Mouse (Mus musculus): ENCODE data around the gene Mrpl22. TPM values are rescaled to one million over a fixed set of nuclear protein-coding genes. Genes with fewer than 3 reads are reported as not detected.
"Not testable (repeated sequence)": the region's sequence is repeated elsewhere in the genome, so short reads cannot be mapped to it uniquely, and the experiment has no call there.

Gene Mrpl22
- total RNA-seq, 2 experiments from 2014 or later: 46.2 to 50.7 TPM

DNA sequence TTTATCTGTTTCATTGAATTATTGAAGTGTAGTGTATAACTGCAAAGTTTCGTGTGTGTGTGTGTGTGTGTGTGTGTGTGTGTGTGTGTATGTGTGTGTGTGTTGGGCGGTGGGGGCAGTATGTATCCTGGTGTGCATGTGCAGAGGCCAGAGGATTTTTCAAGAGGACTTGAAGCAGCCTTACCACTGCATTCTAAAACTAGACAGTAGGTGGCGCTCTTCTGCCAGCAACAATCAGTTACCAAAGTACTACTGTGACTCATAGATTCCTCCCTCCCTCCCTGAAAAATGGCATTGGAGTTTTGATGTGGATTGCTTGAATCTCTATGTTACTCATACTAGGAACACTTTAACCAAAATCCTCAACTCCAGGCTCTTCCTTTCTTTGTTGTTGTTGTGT lies 8.1 kb downstream of the Mrpl22 start:
- intact Hi-C loops (cut with DNase I): loop anchor here (1.0 to 5.0 kb wide), 2 partner anchors 46 to 123 kb away; no protein-coding TSS in a partner anchor
- peak; percentile 20 for DNase-seq (ENCODE audit: low spot score)

DNA sequence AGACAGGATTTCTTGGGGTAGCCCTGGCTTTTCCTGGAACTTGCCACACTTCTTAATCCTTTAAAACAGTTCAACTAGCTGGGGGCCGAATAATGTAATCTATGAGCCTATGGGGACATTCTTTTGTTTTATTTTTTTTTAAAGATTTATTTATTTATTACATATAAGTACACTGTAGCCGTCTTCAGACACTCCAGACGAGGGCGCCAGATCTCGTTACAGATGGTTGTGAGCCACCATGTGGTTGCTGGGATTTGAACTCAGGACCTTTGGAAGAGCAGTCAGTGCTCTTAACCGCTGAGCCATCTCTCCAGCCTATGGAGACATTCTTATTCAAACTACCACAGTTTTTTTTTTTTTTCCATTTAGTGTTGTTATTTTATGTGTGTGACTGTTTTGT lies 8.5 kb downstream of the Mrpl22 start:
- intact Hi-C loops (cut with DNase I): loop anchor here (1.0 to 5.0 kb wide), 2 partner anchors 45 to 122 kb away; no protein-coding TSS in a partner anchor
- not testable (repeated sequence) for DNase-seq (ENCODE audit: low spot score)

DNA sequence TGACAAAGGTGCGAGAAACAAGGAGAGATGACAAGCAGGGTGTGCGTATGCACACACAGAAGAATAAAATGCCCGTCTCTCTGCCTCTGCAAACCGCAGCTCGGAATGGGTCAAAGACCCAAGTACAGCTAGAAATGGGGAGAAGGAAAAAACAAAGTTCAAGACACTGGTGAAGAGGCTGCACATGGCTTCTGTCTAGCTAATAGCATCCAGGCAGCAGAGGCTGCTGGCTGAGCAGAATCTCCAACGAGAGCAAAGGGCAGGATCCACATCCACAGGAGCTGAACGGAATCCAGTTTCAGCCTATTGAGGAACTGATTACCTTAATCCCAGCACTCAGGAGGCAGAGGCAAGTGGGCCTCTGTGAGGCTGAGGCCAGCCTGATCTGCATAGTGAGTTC lies 9.3 kb downstream of the Mrpl22 start:
- intact Hi-C loops (cut with DNase I): no loop called here
- no peak for DNase-seq (ENCODE audit: low spot score)

DNA sequence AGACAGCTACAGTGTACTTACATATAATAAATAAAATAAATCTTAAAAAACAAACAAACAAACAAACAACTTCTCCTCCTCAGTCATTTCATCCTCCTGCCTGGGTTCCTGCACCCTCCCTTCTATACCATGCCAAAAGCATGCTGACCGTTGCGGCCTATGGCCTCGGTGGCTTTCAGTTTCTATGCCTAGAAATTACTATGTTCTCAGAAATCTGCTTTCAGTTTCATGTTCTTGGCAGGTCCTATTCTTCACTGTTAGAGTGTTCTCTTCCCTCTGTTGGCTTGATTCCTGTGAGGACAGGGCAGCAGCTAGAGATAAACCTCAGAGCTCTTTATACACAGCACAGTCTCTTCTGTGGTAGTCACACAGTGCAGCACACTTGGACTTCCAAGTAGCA lies 12.1 kb downstream of the Mrpl22 start:
- intact Hi-C loops (cut with DNase I): no loop called here
- DNase-seq (ENCODE audit: low spot score): no peak

DNA sequence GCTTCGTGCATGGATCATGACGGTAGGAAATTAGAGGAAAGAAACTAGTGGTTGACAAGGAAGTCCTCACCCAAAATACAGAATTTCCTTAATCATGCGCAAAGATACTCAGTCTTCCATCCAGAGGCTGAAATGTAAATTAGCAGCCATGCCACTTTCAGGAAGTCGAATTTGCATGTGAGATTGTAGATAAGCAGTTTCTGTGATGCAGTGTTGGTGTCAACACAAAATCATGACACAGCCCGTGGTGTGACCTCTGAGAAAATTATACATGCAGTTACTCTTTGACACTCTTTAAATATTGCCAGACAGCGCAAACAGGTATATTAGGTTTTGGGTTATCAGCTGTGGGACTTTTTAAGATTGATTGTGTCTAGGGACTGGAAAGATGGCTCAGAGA lies 18.2 kb downstream of the Mrpl22 start:
- DNase-seq (ENCODE audit: low spot score): no peak
- intact Hi-C loops (cut with DNase I): no loop called here

DNA sequence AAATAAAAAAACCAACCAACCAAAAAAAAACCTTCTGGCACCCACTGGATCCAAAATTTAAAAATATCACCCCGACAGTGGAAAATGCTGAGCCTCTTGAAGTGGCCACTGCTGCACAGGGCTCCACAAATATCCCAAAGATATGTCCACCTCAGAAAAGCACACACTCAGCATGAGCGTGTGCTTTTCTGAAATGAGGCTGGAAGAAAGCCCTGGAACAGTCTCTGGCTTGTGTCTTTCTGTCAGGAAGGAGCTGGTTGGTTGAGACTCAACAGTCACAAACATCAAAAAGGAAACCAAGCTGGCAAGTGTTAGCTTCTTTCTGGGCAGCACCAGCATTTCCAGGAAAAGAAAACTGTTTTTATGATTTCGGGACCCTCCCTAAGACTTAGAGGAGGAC lies 21.9 kb downstream of the Mrpl22 start:
- intact Hi-C loops (cut with DNase I): no loop called here
- DNase-seq (ENCODE audit: low spot score): no peak

DNA sequence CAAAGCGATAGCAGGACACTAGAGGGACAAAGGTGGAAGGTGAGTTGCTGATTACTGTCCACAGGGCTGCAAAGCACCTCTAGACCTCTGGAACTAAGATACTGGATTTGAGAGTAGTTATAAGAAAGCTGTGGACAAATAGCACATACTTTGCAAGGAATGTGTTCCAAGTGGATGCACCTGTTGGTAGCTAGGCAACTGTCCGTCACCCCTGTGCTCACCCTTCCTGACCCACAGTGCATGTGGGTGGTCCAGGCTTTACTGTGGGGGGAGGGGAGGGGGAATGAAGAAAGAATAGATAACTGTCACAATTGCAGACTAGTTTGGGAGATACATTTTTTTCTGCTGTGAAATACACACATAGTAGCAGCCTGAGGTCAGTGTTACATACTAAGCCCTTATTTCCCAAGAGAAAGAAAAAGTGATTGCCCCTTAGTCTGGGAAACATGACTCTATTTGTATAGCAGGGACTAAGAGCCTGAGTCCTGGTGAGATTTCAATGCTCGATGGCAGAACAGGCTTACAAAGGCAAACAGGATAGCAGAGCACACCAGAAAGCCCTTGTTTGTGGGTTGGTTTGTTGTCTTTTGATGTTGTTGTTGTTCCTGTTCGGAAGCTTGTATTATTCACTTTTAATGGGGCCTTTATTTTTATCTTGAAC lies 22.5 kb downstream of the Mrpl22 start:
- intact Hi-C loops (cut with DNase I): no loop called here
- no peak for DNase-seq (ENCODE audit: low spot score)

DNA sequence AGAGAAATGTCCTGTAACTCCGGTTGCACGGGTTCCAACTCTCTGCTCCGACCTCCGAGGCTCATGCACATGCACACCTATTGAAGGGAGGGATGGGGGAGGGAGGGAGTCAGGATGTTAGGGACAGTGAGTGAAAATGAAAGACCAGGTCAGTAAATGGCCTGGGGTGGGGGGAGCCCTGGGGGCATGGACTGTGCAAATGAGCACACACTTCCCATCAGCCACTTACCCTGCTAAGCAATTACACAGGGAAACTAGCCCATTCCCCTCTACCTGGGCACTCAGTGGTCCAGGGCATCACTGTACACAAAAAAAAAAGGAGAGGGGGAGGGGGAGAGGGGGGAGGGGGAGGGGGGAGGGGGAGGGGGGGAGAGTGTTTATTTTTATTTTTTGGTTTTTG lies 27.2 kb downstream of the Mrpl22 start:
- DNase-seq (ENCODE audit: low spot score): no peak
- intact Hi-C loops (cut with DNase I): no loop called here

DNA sequence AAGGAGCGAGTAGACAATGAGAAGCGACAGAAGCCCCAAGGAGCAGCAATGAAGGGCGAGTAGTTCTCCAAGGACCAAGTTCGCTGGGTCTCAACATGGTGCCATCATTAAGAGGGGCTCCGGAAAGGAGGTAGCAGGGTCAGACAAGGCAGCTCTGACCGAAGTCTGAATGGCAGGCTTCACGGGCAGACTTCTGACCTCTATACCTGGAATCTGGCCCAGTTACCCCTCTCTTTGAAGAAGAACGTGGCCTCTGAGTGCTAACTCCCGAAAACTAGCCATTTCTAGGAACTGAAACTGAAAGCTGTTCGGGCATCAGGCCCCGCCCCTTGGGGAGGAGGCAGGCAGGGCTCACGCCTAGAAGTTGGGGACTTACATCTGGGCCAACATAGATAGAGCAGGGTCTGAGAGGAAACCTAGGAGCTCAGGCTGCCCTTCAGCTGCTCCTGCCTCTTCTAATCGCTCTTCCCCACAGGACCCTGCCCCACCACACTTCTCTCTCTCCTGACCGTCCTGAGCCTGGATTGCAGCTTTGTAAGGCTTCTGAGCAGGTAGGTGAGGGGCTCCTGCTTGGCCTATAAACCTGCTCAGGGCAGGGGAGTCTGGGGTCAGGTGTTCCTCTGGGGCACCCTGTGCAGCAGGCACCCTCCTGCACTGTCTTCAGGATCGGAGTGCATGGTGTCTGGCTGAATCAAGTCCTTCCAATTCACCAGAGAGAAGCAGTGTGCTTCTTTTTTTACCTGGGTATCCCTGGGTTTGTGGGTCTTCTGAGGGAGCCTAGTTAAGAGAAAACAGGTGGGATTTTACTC lies 28.0 kb downstream of the Mrpl22 start, which contains the start of the genes Igtp and Irgm2:
Gene Igtp (plus strand): TSS at position 328 of the 809 bp plus-strand sequence.
Gene Irgm2 (plus strand): TSS at position 390 of the 809 bp plus-strand sequence.
- intact Hi-C loops (cut with DNase I): not testable (repeated sequence)
- peak; percentile 78 for DNase-seq (ENCODE audit: low spot score)

DNA sequence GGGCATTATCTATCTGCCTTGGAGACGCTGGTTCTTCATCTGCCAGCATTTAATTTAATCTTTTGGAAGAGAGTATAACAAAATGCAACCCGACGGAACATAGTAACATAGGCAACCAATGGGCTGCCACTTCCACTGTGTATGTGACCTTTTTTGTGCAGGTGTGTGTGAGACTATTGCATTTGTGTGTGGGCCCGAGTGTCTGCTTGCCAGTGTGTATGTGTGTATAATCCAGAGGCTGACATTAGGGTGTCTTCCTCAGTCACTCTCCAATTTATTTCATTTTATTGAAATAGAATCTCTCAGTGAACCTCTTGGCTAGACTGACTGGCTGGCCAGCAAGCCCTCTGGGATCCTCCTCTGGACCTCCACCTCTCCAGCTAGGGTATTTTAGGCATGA lies 28.8 kb downstream of the Mrpl22 start:
- intact Hi-C loops (cut with DNase I): no loop called here

DNA sequence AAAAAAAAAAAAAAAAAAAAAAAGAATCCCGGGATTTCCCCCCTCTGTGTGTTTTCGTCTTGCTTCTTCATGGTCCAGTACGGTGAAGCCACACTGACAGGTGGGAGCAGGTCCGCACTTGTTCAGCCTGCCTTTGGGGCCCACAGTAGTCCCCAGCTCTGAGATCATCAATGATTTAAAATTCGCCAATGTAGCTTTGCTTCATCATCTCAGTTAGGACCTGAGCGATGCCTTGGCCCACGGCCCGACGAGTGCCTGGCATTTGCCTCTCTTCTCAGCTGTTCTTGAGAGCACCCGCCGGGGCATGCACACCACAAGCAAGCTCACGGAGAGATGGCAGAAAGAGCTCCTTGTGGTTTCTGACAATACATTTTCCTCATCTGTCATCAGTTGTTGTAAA lies 29.6 kb downstream of the Mrpl22 start:
- DNase-seq (ENCODE audit: low spot score): no peak
- intact Hi-C loops (cut with DNase I): no loop called here

More for the DNA sequence above, 28.8 kb downstream of the Mrpl22 start:
- no peak for DNase-seq (ENCODE audit: low spot score)

DNA sequence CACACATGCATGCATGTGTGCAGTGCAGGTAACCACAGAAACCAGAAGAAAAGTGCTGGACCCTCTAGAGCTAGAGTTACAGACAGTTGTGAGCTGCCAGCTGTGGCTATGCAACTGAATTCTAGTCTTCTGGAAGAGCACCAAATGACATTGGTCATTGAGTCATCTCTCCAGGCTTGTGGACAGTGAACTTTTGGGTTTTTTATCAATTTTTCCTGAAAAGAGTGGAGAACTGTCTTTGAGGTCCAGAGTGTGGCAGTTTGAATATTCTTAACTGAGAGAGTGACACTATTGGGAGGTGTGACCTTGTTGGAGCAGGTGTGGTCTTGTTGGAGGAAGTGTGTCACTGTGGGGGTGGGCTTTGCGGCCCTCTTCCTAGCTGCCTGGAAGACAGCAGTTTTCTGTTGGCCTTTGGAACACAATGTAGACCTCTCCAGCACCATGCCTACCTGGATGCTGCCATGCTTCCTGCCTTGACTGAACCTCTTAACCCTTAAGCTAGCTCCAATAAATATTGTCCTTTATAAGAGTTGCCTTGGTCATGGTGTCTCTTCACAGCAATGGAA lies 38.9 kb downstream of the Mrpl22 start:
- DNase-seq (ENCODE audit: low spot score): no peak
- intact Hi-C loops (cut with DNase I): no loop called here

DNA sequence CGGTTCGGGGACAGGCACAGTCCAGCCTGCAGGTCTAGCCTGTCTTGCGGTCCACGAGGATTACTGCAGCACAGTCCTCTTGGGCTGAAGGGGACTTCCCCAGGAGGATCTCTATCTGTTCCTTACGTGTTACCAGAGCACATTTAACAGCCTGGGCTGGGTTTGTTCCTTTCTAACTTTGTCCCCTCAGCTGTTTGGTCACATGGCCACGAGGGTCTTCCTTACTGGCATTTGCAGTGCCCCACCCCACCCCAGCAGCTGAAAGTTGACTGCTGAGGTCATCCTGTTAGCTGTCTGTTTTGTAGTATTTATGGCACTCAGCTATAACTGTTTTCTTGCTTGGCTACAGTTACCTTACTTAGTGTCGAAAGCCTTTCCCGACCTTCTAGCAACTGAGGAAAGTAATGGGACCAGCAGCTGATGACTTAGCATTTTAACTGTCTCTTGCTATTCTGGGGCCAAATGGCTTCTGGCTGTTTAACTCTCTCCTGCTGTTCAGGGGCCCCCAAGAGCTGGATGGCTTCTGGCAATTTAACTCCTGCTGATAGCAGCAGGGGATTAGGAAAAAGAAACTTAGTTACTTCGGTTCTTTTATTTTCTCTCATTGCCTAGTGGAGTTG lies 39.7 kb downstream of the Mrpl22 start:
- DNase-seq (ENCODE audit: low spot score): no peak
- intact Hi-C loops (cut with DNase I): no loop called here

DNA sequence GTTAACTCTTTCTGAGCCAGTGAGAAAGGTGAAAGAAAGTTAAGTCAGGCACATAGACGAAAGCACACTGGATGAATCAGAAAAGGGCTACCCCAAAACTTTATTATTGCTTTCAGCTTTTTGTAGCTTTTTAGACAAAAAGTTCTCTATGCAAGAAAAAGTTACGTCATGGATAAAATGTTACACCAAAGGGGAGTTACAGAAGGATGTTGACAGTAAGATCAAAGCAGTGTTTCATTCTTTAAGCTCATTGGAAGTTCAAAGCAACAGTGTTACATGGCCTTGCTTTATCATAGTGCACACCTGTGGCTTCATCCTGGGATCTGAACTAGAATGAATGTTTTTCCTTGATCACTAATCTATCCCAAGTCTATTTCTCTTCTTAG lies 40.2 kb downstream of the Mrpl22 start:
- DNase-seq (ENCODE audit: low spot score): no peak
- intact Hi-C loops (cut with DNase I): loop anchor here (2.0 kb wide), 1 partner anchor 15 kb away; no protein-coding TSS in a partner anchor

DNA sequence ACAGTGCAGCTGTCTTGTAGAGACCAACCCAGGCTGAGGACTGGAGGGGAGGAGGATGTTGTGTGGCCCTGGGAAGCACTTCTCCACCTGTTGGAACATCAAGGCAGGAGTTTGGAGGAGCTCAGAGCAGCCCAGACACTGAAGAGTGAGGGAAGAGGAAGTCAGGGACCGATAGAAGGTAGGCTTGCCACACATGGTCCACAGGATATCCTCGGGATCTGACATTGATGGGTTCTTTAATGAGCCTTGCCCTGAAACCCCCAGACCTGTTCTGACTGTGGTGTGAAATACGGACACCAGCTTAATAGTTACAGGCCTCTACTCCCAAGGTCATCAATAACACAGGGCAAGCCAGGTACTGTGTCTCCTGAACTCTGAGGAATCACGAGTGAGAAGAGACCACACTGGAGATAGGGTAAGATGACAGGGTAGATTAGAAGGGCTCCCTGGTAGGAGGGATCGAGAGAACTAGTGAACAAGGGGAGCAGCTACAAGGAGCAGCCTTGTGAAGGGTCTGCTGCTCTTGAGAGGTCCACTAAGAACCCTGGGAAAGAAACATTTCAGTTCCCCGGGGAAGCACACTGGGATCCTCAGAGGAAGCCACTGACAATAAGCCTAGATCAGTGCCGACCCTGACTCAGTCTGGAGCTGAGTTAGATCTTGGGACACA lies 42.3 kb downstream of the Mrpl22 start:
- DNase-seq (ENCODE audit: low spot score): no peak
- intact Hi-C loops (cut with DNase I): loop anchor here (2.0 kb wide), 1 partner anchor 17 kb away; no protein-coding TSS in a partner anchor

DNA sequence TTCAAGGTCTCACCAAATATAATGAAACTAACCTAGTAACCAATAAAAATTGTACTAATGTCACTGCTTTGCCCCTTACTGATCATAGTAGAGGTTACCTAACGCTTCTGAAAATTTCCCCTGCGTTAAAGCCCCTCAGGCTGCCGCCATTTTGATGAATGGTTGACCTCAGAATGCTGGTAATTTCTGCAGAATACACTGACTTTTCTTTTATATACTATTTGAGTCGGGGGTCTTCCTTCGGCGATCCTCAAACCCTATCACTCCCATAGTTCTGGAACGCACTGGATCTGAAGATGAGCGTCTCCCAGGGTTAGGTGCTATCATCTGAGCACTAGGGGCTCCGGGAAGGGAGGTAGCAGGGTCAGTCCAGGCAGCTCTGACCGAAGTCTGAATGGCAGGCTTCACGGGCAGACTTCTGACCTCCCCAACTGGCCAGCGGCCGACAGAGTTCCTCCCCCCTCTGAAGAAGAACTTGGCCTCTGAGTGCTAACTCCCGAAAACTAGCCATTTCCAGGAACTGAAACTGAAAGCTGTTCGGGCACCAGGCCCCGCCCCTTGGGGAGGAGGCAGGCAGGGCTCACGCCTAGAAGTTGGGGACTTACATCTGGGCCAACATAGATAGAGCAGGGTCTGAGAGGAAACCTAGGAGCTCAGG lies 43.1 kb downstream of the Mrpl22 start:
- intact Hi-C loops (cut with DNase I): no loop called here
- peak; percentile 85 for DNase-seq (ENCODE audit: low spot score)

DNA sequence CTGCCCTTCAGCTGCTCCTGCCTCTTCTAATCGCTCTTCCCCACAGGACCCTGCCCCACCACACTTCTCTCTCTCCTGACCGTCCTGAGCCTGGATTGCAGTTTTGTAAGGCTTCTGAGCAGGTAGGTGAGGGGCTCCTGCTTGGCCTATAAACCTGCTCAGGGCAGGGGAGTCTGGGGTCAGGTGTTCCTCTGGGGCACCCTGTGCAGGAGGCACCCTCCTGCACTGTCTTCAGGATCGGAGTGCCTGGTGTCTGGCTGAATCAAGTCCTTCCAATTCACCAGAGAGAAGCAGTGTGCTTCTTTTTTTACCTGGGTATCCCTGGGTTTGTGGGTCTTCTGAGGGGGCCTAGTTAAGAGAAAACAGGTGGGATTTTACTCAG lies 43.6 kb downstream of the Mrpl22 start:
- intact Hi-C loops (cut with DNase I); DNase-seq (ENCODE audit: low spot score): not testable (repeated sequence)

DNA sequence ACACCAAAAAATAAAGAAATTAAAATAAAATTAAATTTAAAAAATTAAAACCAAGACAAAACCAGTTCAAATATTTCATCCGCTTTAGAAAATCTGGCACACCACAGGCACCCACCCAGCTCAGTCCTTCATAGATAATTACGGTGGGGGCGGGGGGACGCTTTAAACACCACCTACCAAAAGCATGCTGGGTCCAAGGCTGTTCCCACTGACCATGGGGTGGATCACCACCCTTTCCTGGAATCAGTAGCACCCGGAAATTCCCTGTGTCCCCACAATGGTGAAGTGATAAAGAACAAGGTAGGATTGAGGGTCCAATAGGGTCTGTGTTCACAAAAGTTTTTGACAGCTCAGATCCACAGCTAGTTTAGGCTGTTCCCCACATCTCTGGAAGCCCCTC lies 44.4 kb downstream of the Mrpl22 start:
- no peak for DNase-seq (ENCODE audit: low spot score)
- intact Hi-C loops (cut with DNase I): no loop called here

DNA sequence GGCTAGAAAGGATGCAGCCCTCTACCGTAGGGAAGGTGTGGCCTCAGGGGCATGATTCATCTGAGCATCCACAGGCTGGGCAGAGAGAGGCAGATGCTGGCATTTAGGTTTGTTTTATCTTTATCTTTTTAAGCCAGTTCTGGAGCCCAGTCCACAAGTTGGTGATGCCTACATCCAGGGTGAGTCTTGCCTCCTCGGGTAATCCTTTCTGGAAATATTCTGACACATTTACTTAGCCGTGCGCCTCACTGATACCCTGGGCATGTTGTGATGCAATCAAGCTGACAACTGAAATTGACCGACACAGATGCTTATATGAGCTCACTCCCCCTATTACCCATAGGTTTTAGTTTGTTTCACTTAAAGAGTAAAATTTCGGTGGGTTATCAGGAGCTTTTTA lies 45.4 kb downstream of the Mrpl22 start:
- intact Hi-C loops (cut with DNase I): no loop called here
- no peak for DNase-seq (ENCODE audit: low spot score)

All from heart, postnatal 25 days (tissue).